Mouse (Mus musculus) brain, embryonic 14.5 days (tissue): ENCODE measurements around the gene Aox1.

ENCODE experiments used
- CTCF ChIP-seq: fragments of 200-500 bp; IDR thresholded peaks from 2 replicates; pipeline ENCODE4 v1.5.1; 2012; ENCODE audit warnings: inconsistent platforms, mild to moderate bottlenecking, moderate library complexity, borderline replicate concordance; ENCODE audit not compliant: insufficient read depth, insufficient read length; ENCODE audit errors: extremely low read depth
- POLR2A ChIP-seq: fragments of 200-500 bp; IDR thresholded peaks from 2 replicates; pipeline ENCODE4 v1.6.1; 2012; ENCODE audit warnings: mild to moderate bottlenecking, inconsistent platforms, borderline replicate concordance; ENCODE audit not compliant: poor library complexity, insufficient read depth, insufficient read length, severe bottlenecking; ENCODE audit errors: extremely low read depth

DNA sequence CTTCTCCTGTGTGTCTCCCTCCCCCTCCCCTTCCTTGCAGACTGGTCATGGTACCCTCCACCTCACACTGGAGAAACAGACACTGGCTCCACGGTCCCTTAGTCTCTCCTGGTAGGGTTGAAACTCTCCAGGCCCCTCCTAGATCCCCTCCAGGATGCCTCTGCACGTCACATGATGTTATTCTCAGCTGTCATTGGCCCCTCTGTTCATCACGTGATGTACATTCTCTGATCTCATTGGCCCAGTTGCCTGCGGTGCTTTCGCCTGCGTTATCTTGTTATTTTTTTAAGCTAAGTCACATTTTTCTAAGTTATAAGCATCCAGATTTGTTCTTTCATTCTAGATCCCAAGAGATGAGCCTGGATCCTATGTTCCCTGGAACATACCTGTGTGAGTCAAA, 76.0 kb downstream of the Aox1 start:
- TF ChIP-seq POLR2A (no peak), CTCF (no peak)
